Mouse (Mus musculus) spleen, adult 2 months (tissue): ENCODE results near the gene Colgalt1. TPM values are rescaled to one million over a fixed set of nuclear protein-coding genes. Genes with fewer than 3 reads are reported as not detected.

ENCODE experiments used
- DNase-seq, 2 experiments: peaks; one replicate each; pipeline versions ENCODE4 v3.0.0 to v3.0.0-alpha.2; 2012 to 2021; ENCODE audit warnings: low spot score in 2 of 2, low read depth in 1 of 2
- H3K27ac ChIP-seq: fragments of 200-500 bp; 2 replicates; pipeline ENCODE4 v1.5.1; 2012; ENCODE audit warnings: low read length, inconsistent platforms; ENCODE audit not compliant: insufficient read depth
- H3K27me3 ChIP-seq: fragments of 200-500 bp; 2 replicates; pipeline ENCODE4 v1.6.1; 2012; ENCODE audit warnings: mild to moderate bottlenecking, moderate library complexity, low read length, inconsistent platforms; ENCODE audit not compliant: control insufficient read depth, insufficient read depth
- H3K36me3 ChIP-seq: fragments of 200-500 bp; 2 replicates; pipeline ENCODE4 v1.6.1; 2012; ENCODE audit warnings: mild to moderate bottlenecking, low read length, inconsistent platforms; ENCODE audit not compliant: control insufficient read depth, insufficient read depth
- H3K4me1 ChIP-seq: fragments of 200-500 bp; 2 replicates; pipeline ENCODE4 v1.6.1; 2011; ENCODE audit warnings: inconsistent platforms; ENCODE audit not compliant: control insufficient read depth, insufficient read depth, insufficient read length
- H3K4me3 ChIP-seq: fragments of 200-500 bp; 2 replicates; pipeline ENCODE4 v1.5.1; 2011; ENCODE audit warnings: mild to moderate bottlenecking, inconsistent platforms; ENCODE audit not compliant: insufficient read depth, insufficient read length; ENCODE audit errors: extremely low read depth
- CTCF ChIP-seq: fragments of 200-500 bp; IDR thresholded peaks from 2 replicates; pipeline ENCODE4 v1.5.1; 2011; ENCODE audit warnings: mild to moderate bottlenecking, inconsistent platforms; ENCODE audit not compliant: insufficient read depth, insufficient read length, insufficient replicate concordance; ENCODE audit errors: extremely low read depth
- POLR2A ChIP-seq: fragments of 200-500 bp; IDR thresholded peaks from 2 replicates; pipeline ENCODE4 v1.6.1; 2011; ENCODE audit warnings: low read depth, low read length, inconsistent platforms
- WGBS: fragments of 180-500 bp; shearing (Covaris S2); methylation state at CpG from one replicate; pipeline ENCODE4 v1.1.7; 2018; 5-methylcytosine and 5-hydroxymethylcytosine counted together
- polyA plus RNA-seq: library from polyadenylated mRNA; depleted of rRNA; stranded (reverse); fragments of >200 nt; gene quantifications from 2 replicates; pipeline ENCODE4 v1.2.3, GENCODE M21; 2012

Colgalt1 gene
- polyA plus RNA-seq, 1 experiment = 159 TPM

- Histone ChIP-seq H3K36me3 (peaks cover 8% of the 10 kb centered on the region), H3K27me3 (no peaks in the 10 kb centered on the region), H3K27ac (no peak overlapping the region), H3K4me3 (peak overlapping the region; percentile 43; the same call in 1 of the 2 replicates), H3K4me1 (peaks cover 19% of the 10 kb centered on the region)
- WGBS = 38% methylated on average over 32 of the region's 32 CpGs
- TF ChIP-seq POLR2A = no peak
- TF ChIP-seq CTCF = no peak
- DNase-seq = no peak
These were observed 8.0 kb upstream of the Colgalt1 start for GRCm38 (mm10) chr8:71602666-71603334.

- Histone ChIP-seq H3K27ac (no peak overlapping the region), H3K36me3 (peaks cover 8% of the 10 kb centered on the region), H3K27me3 (no peaks in the 10 kb centered on the region), H3K4me1 (peaks cover 18% of the 10 kb centered on the region), H3K4me3 (no peak overlapping the region)
- TF ChIP-seq CTCF = no peak
- no peak for TF ChIP-seq POLR2A
- DNase-seq = no peak
- 91% methylated on average over 7 of the region's 7 CpGs for WGBS
These were observed 6.8 kb upstream of the Colgalt1 start for GRCm38 (mm10) chr8:71604021-71604420.

GRCm38 (mm10) chr8:71612141-71612540 lies 1.3 kb downstream of the Colgalt1 start:
- 34% methylated on average over 5 of the region's 5 CpGs for WGBS
- TF ChIP-seq POLR2A (no peak), CTCF (no peak)
- DNase-seq = no peak
- Histone ChIP-seq H3K27ac (peak overlapping the region; percentile 27; the same call in 1 of the 2 replicates), H3K36me3 (peaks cover 14% of the 10 kb centered on the region), H3K4me3 (peak overlapping the region; percentile 81; the same call in 1 of the 2 replicates), H3K4me1 (peaks cover 8% of the 10 kb centered on the region; the same call in 1 of the 2 replicates), H3K27me3 (no peaks in the 10 kb centered on the region)

GRCm38 (mm10) chr8:71613418-71613817 lies 2.6 kb downstream of the Colgalt1 start:
- H3K27ac ChIP-seq = peak overlapping the region; percentile 27
- no peak overlapping the region for H3K4me3 ChIP-seq
- peaks cover 25% of the 10 kb centered on the region for H3K36me3 ChIP-seq
- H3K27me3 ChIP-seq = no peaks in the 10 kb centered on the region
- WGBS = 17% methylated on average over 4 of the region's 4 CpGs
- DNase-seq = no peak
- peaks cover 8% of the 10 kb centered on the region; the same call in 1 of the 2 replicates for H3K4me1 ChIP-seq
- no peak for TF ChIP-seq POLR2A
- no peak for TF ChIP-seq CTCF

- H3K4me1 ChIP-seq = no peaks in the 10 kb centered on the region; the same call in 1 of the 2 replicates
- no peak overlapping the region for H3K27ac ChIP-seq
- TF ChIP-seq CTCF (no peak), POLR2A (no peak)
- H3K4me3 ChIP-seq = no peak overlapping the region
- no peak for DNase-seq
- 100% methylated on average over 2 of the region's 2 CpGs for WGBS
- H3K36me3 ChIP-seq = peaks cover 63% of the 10 kb centered on the region
- no peaks in the 10 kb centered on the region for H3K27me3 ChIP-seq
These were observed 9.0 kb downstream of the Colgalt1 start for GRCm38 (mm10) chr8:71619786-71620185.

GRCm38 (mm10) chr8:71625088-71625487 lies 14.3 kb downstream of the Colgalt1 start:
- WGBS = 41% methylated on average over 1 of the region's 1 CpGs
- peak in 1 of 2 experiments; percentile 38 for DNase-seq
- H3K4me1 ChIP-seq = peaks cover 26% of the 10 kb centered on the region
- H3K27me3 ChIP-seq = no peaks in the 10 kb centered on the region; the same call in 1 of the 2 replicates
- H3K4me3 ChIP-seq = no peak overlapping the region
- peak overlapping the region; percentile 27; the same call in 1 of the 2 replicates for H3K27ac ChIP-seq
- no peak for TF ChIP-seq CTCF
- no peak for TF ChIP-seq POLR2A
- peaks cover 34% of the 10 kb centered on the region for H3K36me3 ChIP-seq

- H3K4me3 ChIP-seq = no peak overlapping the region
- H3K27ac ChIP-seq = no peak overlapping the region; the same call in 1 of the 2 replicates
- DNase-seq = no peak
- H3K4me1 ChIP-seq = peaks cover 29% of the 10 kb centered on the region
- TF ChIP-seq POLR2A (no peak), CTCF (no peak)
- 78% methylated on average over 9 of the region's 9 CpGs for WGBS
- H3K27me3 ChIP-seq = no peaks in the 10 kb centered on the region; the same call in 1 of the 2 replicates
- peaks cover 24% of the 10 kb centered on the region for H3K36me3 ChIP-seq
These were observed 16.0 kb downstream of the Colgalt1 start for GRCm38 (mm10) chr8:71626753-71627152.
